Mouse (Mus musculus) layer of hippocampus, adult 2 months (tissue): Measurements from ENCODE around the gene Gm7980. TPM values are rescaled to one million over a fixed set of nuclear protein-coding genes. Genes with fewer than 3 reads are reported as not detected.
"Not testable (repeated sequence)": the region's sequence is repeated elsewhere in the genome, so short reads cannot be mapped to it uniquely, and the experiment has no call there.

ENCODE experiments used
- DNase-seq, 2 experiments: peaks; one replicate each; pipeline ENCODE4 v3.0.0; 2022; ENCODE audit warnings: low spot score in 2 of 2
- H3K27ac ChIP-seq: fragments of 200-600 bp; 2 replicates; pipeline ENCODE4 v1.8.1; 2022
- H3K4me3 ChIP-seq: fragments of 200-600 bp; 2 replicates; pipeline ENCODE4 v1.8.1; 2022; ENCODE audit warnings: mild to moderate bottlenecking
- long read RNA-seq, 2 experiments: library from polyadenylated mRNA; stranded (forward); transcript quantifications; one replicate each; pipeline ENCODE4 v2.0.0; 2021; ENCODE audit warnings: borderline mapping rate in 2 of 2
- total RNA-seq, 2 experiments: library from RNA; stranded (reverse); gene quantifications; 2 replicates each; pipeline ENCODE4 v1.2.3; 2021

Gm7980 gene
- total RNA-seq: not detected
- long read RNA-seq, experiment 1: 0 reads
- long read RNA-seq, experiment 2: 0 reads

GRCm38 (mm10) chr14:41907190-41907589, at the start of gene Gm7980:
Gm7980 (minus strand) TSS chr14:41907290.
- H3K4me3 ChIP-seq, DNase-seq, H3K27ac ChIP-seq: not testable (repeated sequence)

DNA sequence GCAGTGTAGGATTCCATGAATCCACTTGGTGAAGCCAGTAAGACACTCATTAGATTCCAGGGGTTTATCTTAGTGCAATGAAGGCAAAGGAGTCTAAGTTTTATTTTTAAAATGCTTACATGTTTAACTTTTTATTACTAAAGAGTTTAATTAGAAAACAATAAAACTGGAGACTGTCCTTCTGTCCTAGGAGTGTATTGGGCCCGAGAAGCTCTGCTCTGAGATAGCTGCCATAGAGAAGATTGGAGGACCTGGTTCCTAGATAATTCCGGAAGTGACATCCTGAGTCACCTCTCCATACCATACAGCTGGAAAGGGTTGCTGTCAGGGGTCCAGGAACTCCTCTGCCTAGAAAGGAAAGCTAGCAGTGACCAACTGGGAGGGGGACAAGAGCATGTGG, 36.6 kb upstream of the Gm7980 start, which contains the start of gene 1700024B05Rik:
TSS of gene 1700024B05Rik (plus strand) at position 301 of the 400 bp plus-strand sequence.
- H3K4me3 ChIP-seq, H3K27ac ChIP-seq, DNase-seq: not testable (repeated sequence)

DNA sequence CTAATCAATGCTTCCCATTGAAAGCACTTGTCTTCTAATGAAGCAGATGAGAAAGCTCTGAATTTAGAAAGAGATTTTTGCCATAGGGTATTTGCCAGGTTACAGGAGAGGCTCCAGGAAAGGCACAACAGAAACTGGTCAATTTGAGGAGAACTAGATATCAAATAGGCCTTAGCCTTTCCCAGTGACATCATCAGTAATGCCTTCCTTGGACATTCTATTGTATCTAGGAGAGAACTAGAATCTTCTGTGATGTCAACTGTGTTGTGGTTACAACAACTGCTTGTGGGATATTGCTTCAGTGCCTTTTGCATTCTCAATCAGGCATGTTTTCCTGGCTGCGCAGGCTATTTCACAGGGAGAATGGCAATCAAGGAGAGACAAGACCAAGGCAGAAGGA, 17.6 kb upstream of the Gm7980 start, which contains the start of gene 1700049E17Rik1:
TSS of gene 1700049E17Rik1 (plus strand) at position 301 of the 400 bp plus-strand sequence.
- H3K4me3 ChIP-seq, DNase-seq, H3K27ac ChIP-seq: not testable (repeated sequence)

Other genes with a start within 250 kb of the Gm7980 start
- not detected for gene Gm8068, start 205.4 kb downstream of the Gm7980 start, total RNA-seq
- not detected for gene Gm7929, start 156.7 kb downstream of the Gm7980 start, total RNA-seq
- not detected for gene Gm47189, start 134.8 kb downstream of the Gm7980 start, total RNA-seq
- not detected for gene 1700049E17Rik1, start 17.7 kb upstream of the Gm7980 start, total RNA-seq
- not detected for gene 1700024B05Rik, start 36.7 kb upstream of the Gm7980 start, total RNA-seq
- gene Gm6401, start 60.6 kb upstream of the Gm7980 start, total RNA-seq: not detected
- under 1 TPM; 0.88 to 1.00 TPM for gene Gm3543, start 76.0 kb upstream of the Gm7980 start, total RNA-seq
- not detected for gene Gm7951, start 210.1 kb upstream of the Gm7980 start, total RNA-seq